Mouse (Mus musculus): Measurements from ENCODE around the gene Opn4. TPM values are rescaled to one million over a fixed set of nuclear protein-coding genes. Genes with fewer than 3 reads are reported as not detected.

Gene Opn4
- polyA plus RNA-seq, 1 experiment: not detected

DNA sequence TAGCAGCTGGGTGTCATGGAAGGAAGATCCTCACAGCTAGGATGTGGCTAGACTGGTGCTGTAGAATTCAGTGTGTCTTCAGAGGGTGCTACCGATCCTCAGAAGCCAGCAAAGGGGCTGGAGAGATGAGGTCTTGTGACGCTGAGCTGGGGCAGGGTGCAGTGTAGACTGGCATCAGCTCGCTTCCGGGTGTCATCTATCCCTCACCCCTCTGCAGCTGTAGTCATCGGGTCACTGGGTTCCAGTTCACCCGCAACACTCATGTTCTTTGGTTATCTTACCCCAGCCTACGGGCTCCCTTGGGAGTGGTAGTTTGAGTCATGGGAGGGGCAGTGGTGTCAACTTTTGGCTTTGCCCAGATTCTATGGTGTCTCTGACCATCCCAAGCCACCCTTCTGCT, 2.0 kb upstream of the Opn4 start:
- 97% methylated on average over 7 of the region's 7 CpGs for WGBS
- H3K4me1 ChIP-seq (ENCODE audit: control insufficient read depth, insufficient read depth, low read length): no peaks in the 10 kb centered on the region
- TF ChIP-seq POLR2A (IDR thresholded peaks at IDR 0.05; ENCODE audit: insufficient read depth, low read depth, low read length): no peak
- TF ChIP-seq CTCF (IDR thresholded peaks at IDR 0.05; ENCODE audit: insufficient read depth, low read depth, low read length): no peak
- no peak overlapping the region for H3K4me3 ChIP-seq (ENCODE audit: insufficient read depth, low read depth, low read length)
- no peak overlapping the region for H3K27ac ChIP-seq (ENCODE audit: insufficient read depth, low read depth, low read length)

DNA sequence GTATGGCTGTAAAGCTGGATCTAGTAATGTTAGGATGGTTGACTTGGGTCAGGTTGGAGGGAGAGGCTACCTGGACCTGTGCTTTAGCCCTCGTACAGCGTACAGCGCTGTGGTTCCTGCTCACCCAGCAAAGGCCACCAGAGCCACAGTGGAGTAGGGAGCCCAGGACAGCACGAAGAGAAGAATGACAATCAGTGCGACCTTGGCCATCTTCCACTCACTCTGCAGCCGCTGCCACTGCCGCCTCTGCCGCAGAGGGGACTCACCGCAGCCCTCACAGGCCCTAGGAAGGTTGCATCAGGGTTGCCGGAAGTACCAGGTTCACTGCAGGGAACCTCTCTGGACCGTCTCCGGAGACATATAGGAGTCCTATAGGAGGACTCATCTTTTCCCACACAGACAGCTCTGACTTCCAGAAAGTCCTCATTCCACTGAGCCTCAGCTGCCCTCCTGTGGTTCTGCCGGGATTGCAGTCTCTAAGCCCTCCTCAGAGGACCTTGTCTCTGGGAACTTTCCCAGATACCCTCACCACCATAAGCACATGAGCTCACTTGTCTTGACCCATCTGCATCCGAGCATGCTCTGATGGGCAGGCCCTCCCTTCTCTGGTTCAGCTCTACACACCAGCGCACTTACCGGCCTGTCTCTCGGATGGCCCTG, 4.2 kb downstream of the Opn4 start:
- H3K4me3 ChIP-seq (ENCODE audit: insufficient read depth, low read depth, low read length): no peak overlapping the region
- H3K4me1 ChIP-seq (ENCODE audit: control insufficient read depth, insufficient read depth, low read length): no peaks in the 10 kb centered on the region
- WGBS: 86% methylated on average over 17 of the region's 17 CpGs
- no peak for TF ChIP-seq CTCF (IDR thresholded peaks at IDR 0.05; ENCODE audit: insufficient read depth, low read depth, low read length)
- no peak for TF ChIP-seq POLR2A (IDR thresholded peaks at IDR 0.05; ENCODE audit: insufficient read depth, low read depth, low read length)
- H3K27ac ChIP-seq (ENCODE audit: insufficient read depth, low read depth, low read length): no peak overlapping the region

DNA sequence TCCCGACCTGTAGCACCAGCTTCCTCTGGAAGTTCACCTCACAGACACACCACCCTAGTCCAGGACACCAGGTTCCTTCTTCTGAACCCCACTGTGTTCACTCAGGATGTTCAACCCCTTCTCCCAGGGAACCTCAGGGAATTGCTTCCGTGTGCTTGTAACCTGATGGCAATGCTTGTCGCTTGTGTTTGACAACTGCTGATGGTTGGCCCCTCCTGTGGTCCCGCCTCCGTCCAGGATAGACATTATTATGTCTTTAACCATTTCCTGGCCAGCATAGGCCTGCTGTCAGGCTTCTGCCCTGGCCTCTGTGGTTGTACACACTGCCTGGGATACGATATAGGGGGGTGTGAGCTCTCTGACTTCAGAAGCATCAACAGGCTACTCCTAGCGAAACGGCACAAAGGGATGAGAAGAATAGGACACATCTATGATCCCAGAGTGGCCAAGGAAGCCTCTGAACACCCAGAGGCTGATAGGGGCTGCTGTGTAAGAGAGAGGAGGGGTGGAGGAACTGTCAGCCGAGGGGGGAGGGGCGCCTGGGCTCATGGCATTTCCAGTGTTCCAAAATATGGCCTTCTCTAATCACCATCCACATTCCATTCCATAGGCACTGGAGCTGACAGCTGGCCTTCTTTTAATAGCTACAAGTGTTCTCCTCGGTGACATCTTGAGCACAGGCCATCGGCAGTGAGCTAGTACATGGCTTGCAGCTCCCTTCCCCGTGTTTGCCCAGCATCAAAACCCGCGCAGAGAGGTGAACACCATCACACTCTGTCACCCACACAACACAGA, 8.0 kb downstream of the Opn4 start:
- TF ChIP-seq POLR2A (IDR thresholded peaks at IDR 0.05; ENCODE audit: insufficient read depth, low read depth, low read length) (no peak), CTCF (IDR thresholded peaks at IDR 0.05; ENCODE audit: insufficient read depth, low read depth, low read length) (no peak)
- Histone ChIP-seq H3K4me3 (ENCODE audit: insufficient read depth, low read depth, low read length) (no peak overlapping the region), H3K27ac (ENCODE audit: insufficient read depth, low read depth, low read length) (no peak overlapping the region), H3K4me1 (ENCODE audit: control insufficient read depth, insufficient read depth, low read length) (no peaks in the 10 kb centered on the region)
- WGBS: 85% methylated on average over 15 of the region's 15 CpGs

DNA sequence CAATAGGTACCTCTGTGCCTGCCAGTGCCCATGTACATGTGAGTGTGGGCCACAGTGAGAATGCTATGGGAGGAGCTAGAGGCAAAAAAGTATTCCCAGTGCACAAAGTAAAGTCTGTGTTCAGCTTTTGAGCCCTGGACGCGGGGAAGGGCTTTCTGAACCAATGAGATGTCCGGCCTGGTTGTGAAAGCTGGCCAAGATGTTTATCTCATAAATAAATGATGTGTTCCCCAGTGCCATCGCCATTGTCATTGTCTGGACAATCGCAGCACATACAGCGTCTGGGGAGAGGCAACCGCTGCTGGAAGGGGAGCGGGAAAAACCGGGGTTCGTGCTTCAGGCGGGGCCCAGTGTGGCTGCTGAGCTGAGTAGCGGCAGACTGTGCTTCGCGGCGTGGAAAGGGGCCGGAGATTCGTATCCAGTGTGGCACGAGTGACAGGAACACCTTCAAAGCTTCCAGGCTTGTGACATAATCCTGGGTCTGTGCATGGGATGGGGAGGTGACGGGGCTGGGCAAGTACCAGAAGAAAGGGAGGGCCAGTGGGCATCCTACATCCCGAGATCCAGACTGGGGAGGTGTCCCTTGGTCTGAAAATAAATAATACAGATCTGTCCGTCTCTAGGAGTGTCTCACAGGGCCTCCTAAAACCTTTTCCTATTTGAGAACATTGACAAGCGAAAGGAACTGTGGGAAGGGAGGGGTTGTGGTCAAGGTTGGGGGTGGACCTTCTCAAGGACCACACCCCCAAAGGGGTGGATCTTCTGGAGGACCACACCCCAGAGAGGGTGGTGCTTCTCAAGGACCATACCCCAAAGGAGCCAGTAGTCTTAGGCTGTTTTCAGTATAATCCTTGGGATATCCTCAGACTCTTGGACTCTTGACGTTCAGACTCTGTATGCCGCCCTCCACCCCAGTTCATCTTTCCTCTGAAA, 8.9 kb downstream of the Opn4 start:
- whole genome bisulfite sequencing: 73% methylated on average over 24 of the region's 24 CpGs
- Histone ChIP-seq H3K4me3 (ENCODE audit: insufficient read depth, low read depth, low read length) (no peak overlapping the region), H3K4me1 (ENCODE audit: control insufficient read depth, insufficient read depth, low read length) (no peaks in the 10 kb centered on the region), H3K27ac (ENCODE audit: insufficient read depth, low read depth, low read length) (no peak overlapping the region)
- TF ChIP-seq POLR2A (IDR thresholded peaks at IDR 0.05; ENCODE audit: insufficient read depth, low read depth, low read length) (no peak), CTCF (IDR thresholded peaks at IDR 0.05; ENCODE audit: insufficient read depth, low read depth, low read length) (no peak)

DNA sequence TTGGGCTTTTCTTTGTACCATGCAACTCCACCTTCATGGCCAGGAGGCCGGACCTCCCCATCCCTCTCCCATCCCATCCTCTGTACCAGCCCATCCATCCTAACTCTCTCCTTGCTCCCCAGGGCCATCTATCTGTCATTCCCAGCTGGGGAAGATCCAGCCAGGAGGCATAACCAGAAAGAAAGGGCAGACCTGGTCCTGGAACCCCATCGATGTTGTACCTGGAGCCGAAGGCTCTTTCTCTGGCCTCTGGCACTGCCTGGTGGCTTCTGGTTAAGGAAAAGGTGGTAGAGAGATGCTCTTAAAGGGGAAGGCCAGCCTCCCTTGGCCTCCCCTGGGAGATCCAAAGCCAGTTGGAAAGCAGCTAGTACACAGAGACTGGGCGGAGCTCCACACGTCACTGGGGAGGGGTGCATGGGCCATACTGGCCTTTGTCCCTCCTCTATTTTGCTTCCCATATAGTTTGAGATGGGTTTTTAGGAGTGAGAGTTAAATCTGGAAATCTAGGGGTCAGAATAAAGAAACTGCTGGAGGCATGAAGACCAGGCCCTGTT, 9.8 kb downstream of the Opn4 start:
- TF ChIP-seq POLR2A (IDR thresholded peaks at IDR 0.05; ENCODE audit: insufficient read depth, low read depth, low read length) (no peak), CTCF (IDR thresholded peaks at IDR 0.05; ENCODE audit: insufficient read depth, low read depth, low read length) (no peak)
- no peak overlapping the region for H3K27ac ChIP-seq (ENCODE audit: insufficient read depth, low read depth, low read length)

DNA sequence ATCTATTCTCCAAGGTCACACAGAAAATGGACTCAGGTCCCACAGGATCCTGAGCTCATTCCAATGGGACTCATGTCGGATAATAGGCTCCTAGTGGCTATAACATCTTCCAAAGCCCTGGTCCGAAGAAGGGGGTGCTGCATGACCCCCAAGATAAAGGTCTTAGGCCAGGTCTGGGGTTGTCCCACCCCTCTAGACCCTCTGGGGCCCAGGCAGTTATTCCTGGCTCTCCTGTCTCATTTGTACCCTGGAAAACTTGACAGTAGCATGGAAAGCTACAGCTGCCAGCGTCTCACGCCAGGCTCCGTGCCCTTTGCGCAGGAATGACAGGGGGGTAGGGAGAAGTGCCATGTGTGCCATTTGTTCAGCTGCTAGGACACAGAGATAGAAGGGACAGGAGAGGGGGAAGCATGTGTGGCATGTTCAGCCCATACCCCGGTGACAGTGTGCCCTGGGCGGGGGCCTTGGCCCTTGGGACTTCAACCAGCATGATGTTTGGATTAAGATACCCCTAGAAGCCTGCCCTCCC, 10.7 kb downstream of the Opn4 start:
- TF ChIP-seq CTCF (IDR thresholded peaks at IDR 0.05; ENCODE audit: insufficient read depth, low read depth, low read length): no peak
- TF ChIP-seq POLR2A (IDR thresholded peaks at IDR 0.05; ENCODE audit: insufficient read depth, low read depth, low read length): no peak
- H3K4me3 ChIP-seq (ENCODE audit: insufficient read depth, low read depth, low read length): no peak overlapping the region
- H3K4me1 ChIP-seq (ENCODE audit: control insufficient read depth, insufficient read depth, low read length): no peaks in the 10 kb centered on the region
- 92% methylated on average over 8 of the region's 8 CpGs for WGBS
- H3K27ac ChIP-seq (ENCODE audit: insufficient read depth, low read depth, low read length): no peak overlapping the region

More for the DNA sequence above, 9.8 kb downstream of the Opn4 start:
- WGBS: 90% methylated on average over 5 of the region's 5 CpGs
- Histone ChIP-seq H3K4me3 (ENCODE audit: insufficient read depth, low read depth, low read length) (no peak overlapping the region), H3K4me1 (ENCODE audit: control insufficient read depth, insufficient read depth, low read length) (no peaks in the 10 kb centered on the region)

DNA sequence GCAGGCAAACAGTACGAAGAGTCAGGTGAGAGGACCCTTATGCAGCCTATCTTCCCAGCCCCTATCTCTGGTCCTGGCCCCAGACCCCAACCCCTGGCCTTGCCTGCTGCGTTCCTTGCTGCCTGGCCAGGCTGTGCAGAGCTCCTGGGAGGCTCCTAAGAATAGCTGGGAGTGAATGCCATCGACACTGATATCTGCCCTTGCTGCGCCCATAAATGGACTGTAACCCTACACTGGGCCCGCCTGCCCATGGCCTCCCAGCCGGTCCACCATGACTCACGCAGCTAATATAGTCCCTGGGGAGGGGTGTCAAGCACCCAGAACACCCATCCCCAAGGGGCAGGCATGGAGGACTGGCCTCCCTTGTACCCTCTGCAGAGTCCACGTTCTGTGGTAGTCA, 11.4 kb downstream of the Opn4 start, which contains the start of gene Ldb3:
Gene Ldb3, minus strand, starts transcription at position 185 of the 400 bp plus-strand sequence.
- 90% methylated on average over 8 of the region's 8 CpGs for WGBS
- TF ChIP-seq POLR2A (IDR thresholded peaks at IDR 0.05; ENCODE audit: insufficient read depth, low read depth, low read length): no peak
- no peak within 1 kb of the TSS for H3K4me3 ChIP-seq (ENCODE audit: insufficient read depth, low read depth, low read length)

DNA sequence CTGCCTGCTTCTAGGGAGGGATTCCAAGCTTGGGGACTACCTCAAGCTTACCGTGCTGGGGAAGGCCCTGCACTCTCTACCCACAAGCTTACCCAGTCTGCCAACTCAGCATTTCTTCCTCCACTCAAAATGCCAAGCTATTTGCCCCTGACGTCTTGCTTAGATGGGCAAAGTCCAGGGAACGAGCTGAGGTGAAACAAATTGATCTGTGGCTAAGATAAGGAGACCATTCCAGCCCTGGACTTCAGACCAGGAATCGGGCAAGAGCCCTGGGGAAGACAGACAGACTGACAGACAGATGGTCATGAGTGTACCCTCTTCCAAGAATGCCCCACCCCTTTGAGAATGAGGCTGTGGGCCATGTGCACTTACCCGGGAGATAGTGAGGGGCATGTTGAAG, 11.9 kb downstream of the Opn4 start:
- H3K27ac ChIP-seq (ENCODE audit: insufficient read depth, low read depth, low read length): no peak overlapping the region
- H3K4me1 ChIP-seq (ENCODE audit: control insufficient read depth, insufficient read depth, low read length): no peaks in the 10 kb centered on the region
- WGBS: 89% methylated on average over 5 of the region's 5 CpGs
- no peak overlapping the region for H3K4me3 ChIP-seq (ENCODE audit: insufficient read depth, low read depth, low read length)
- TF ChIP-seq POLR2A (IDR thresholded peaks at IDR 0.05; ENCODE audit: insufficient read depth, low read depth, low read length): no peak
- TF ChIP-seq CTCF (IDR thresholded peaks at IDR 0.05; ENCODE audit: insufficient read depth, low read depth, low read length): no peak

More for the DNA sequence above, 11.4 kb downstream of the Opn4 start, which contains the start of gene Ldb3:
- Histone ChIP-seq H3K4me1 (ENCODE audit: control insufficient read depth, insufficient read depth, low read length) (no peaks in the 10 kb centered on the region), H3K27ac (ENCODE audit: insufficient read depth, low read depth, low read length) (no peak within 1 kb of the TSS)
